Comparison of ENCODE assay signal across 26 mouse cellular contexts in genomic region chr5:135735741-135736140, GRCm38 (mm10). TPM values are rescaled to one million over a fixed set of nuclear protein-coding genes. Genes with fewer than 3 reads are reported as not detected.
"Had no signal": no experiment of that assay in that cellular context is flagged by ENCODE, and none has a peak within 500 bp of the region (broad histone marks: within the 10 kb centered on the region; RNA-seq: fewer than 3 reads in every experiment).

No protein-coding gene starts in this region.

- H3K27me3 ChIP-seq: intestine, embryonic 15.5 days; limb, embryonic 13.5 days; liver, embryonic 12.5 days; liver, embryonic 15.5 days had no signal

- H3K27ac ChIP-seq: intestine, embryonic 15.5 days; layer of hippocampus, adult 2 months; limb, embryonic 10.5 days; limb, embryonic 13.5 days; liver, embryonic 12.5 days; liver, embryonic 15.5 days; stomach, postnatal 0 days had no signal

- H3K9me3 ChIP-seq: intestine, embryonic 15.5 days; limb, embryonic 10.5 days; limb, embryonic 13.5 days; liver, embryonic 12.5 days; liver, embryonic 15.5 days had no signal

- DNase-seq: kidney, adult 18-20 months; layer of hippocampus, adult 9-11 months; lung, adult 2 months; lung, postnatal 14 days; lung, postnatal 4 days; midbrain, embryonic 14.5 days; right cerebral cortex, adult 18-20 months; right cerebral cortex, postnatal 14 days; right cerebral cortex, postnatal 4 days; thymus, adult 2 months; thymus, postnatal 14 days; thymus, postnatal 4 days had no signal

- ATAC-seq: intestine, embryonic 15.5 days; liver, embryonic 12.5 days had no signal

- H3K4me2 ChIP-seq: intestine, embryonic 15.5 days; limb, embryonic 13.5 days; liver, embryonic 12.5 days; liver, embryonic 15.5 days; midbrain, embryonic 11.5 days had no signal

- H3K4me3 ChIP-seq: intestine, embryonic 15.5 days; layer of hippocampus, adult 2 months; limb, embryonic 10.5 days; limb, embryonic 13.5 days; liver, embryonic 12.5 days; liver, embryonic 15.5 days had no signal

- H3K4me1 ChIP-seq: intestine, embryonic 15.5 days; limb, embryonic 10.5 days; limb, embryonic 13.5 days; liver, embryonic 15.5 days had no signal

- H3K9ac ChIP-seq: intestine, embryonic 15.5 days; limb, embryonic 13.5 days; liver, embryonic 12.5 days; liver, embryonic 15.5 days had no signal

RNA-seq across cellular contexts. Expression of gene Styxl1, which starts 42.4 kb away (rescaled TPM):
- total RNA-seq: layer of hippocampus, adult 2 months; left cerebral cortex, adult 18-20 months; left cerebral cortex, postnatal 25 days; megakaryocyte progenitor cell, adult 5-6 weeks; megakaryocyte-erythroid progenitor cell, adult 5-6 weeks; midbrain, postnatal 0 days had no signal
- polyA plus RNA-seq: limb, embryonic 10.5 days; limb, embryonic 13.5 days; liver, embryonic 12.5 days; liver, embryonic 15.5 days; midbrain, embryonic 11.5 days; neural tube, embryonic 11.5 days had no signal
